Mouse (Mus musculus) heart, embryonic 15.5 days (tissue): Measurements from ENCODE around the gene Guca1b. TPM values are rescaled to one million over a fixed set of nuclear protein-coding genes. Genes with fewer than 3 reads are reported as not detected.
"Not testable (repeated sequence)": the region's sequence is repeated elsewhere in the genome, so short reads cannot be mapped to it uniquely, and the experiment has no call there.

Experiments
- ATAC-seq: fragments of 200-750 bp; cut with Nextera tagmentation; replicated peaks from 2 replicates; pipeline ENCODE4 v1.8.0; 2017; ENCODE audit warnings: low read depth, moderate TSS enrichment; ENCODE audit not compliant: insufficient number of reproducible peaks, insufficient read depth, low FRiP score
- H3K27ac ChIP-seq: fragments of 300-500 bp; sonication (generic); 2 replicates; pipeline ENCODE4 v1.5.1; 2015; ENCODE audit warnings: mild to moderate bottlenecking, inconsistent platforms
- H3K27me3 ChIP-seq: fragments of 300-500 bp; sonication (generic); 2 replicates; pipeline ENCODE4 v1.6.1; 2015; ENCODE audit warnings: inconsistent platforms
- H3K36me3 ChIP-seq: fragments of 300-500 bp; sonication (generic); 2 replicates; pipeline ENCODE4 v1.6.1; 2015; ENCODE audit warnings: mild to moderate bottlenecking, inconsistent platforms
- H3K4me1 ChIP-seq: fragments of 300-500 bp; sonication (generic); replicated peaks from 2 replicates; pipeline ENCODE4 v1.6.1; 2015; ENCODE audit warnings: inconsistent platforms
- H3K4me2 ChIP-seq: fragments of 300-500 bp; sonication (generic); 2 replicates; pipeline ENCODE4 v1.6.1; 2015; ENCODE audit warnings: inconsistent platforms, mild to moderate bottlenecking, moderate library complexity
- H3K4me3 ChIP-seq: fragments of 300-500 bp; sonication (generic); 2 replicates; pipeline ENCODE4 v1.5.1; 2015; ENCODE audit warnings: mild to moderate bottlenecking, inconsistent platforms
- H3K9ac ChIP-seq: fragments of 300-500 bp; sonication (generic); 2 replicates; pipeline ENCODE4 v1.6.1; 2015; ENCODE audit warnings: mild to moderate bottlenecking, inconsistent platforms
- H3K9me3 ChIP-seq: fragments of 300-500 bp; sonication (generic); replicated peaks from 2 replicates; pipeline ENCODE4 v1.6.1; 2016; ENCODE audit warnings: inconsistent platforms
- WGBS: fragments of 180-500 bp; shearing (Covaris S2); methylation state at CpG from one replicate; pipeline ENCODE4 v1.1.7; 2015; ENCODE audit warnings: mixed read lengths; 5-methylcytosine and 5-hydroxymethylcytosine counted together
- polyA plus RNA-seq: library from polyadenylated mRNA; unstranded; fragments of >200 nt; fragmentation: Nextera tagmentation; extraction: Ambion mirVana; gene quantifications from 2 replicates; pipeline ENCODE4 v1.2.1, GENCODE M21; 2015

The Guca1b gene
- polyA plus RNA-seq, 1 experiment from 2014 or later: 1.2 TPM

GRCm38 (mm10) chr17:47409897-47410861 is 25.0 kb downstream of the Guca1b start:
- not testable (repeated sequence) for H3K9ac ChIP-seq, H3K4me1 ChIP-seq, H3K27ac ChIP-seq, ATAC-seq, H3K36me3 ChIP-seq, H3K9me3 ChIP-seq
- peak overlapping the region; percentile 70 for H3K4me2 ChIP-seq
- peaks cover 69% of the 10 kb centered on the region for H3K27me3 ChIP-seq
- peak overlapping the region; percentile 42 for H3K4me3 ChIP-seq
- 3% methylated on average over 74 of the region's 74 CpGs for WGBS

- H3K4me2 ChIP-seq: no peak overlapping the region
- H3K36me3 ChIP-seq: no peaks in the 10 kb centered on the region
- H3K27me3 ChIP-seq: no peaks in the 10 kb centered on the region
- H3K4me1 ChIP-seq: peaks cover 4% of the 10 kb centered on the region; the same call in 1 of the 2 replicates
- H3K9me3 ChIP-seq: no peaks in the 10 kb centered on the region
- WGBS: 76% methylated on average over 2 of the region's 2 CpGs
- no peak for ATAC-seq
- no peak overlapping the region for H3K4me3 ChIP-seq
- H3K9ac ChIP-seq: no peak overlapping the region
- no peak overlapping the region for H3K27ac ChIP-seq
These were observed 35.0 kb downstream of the Guca1b start for GRCm38 (mm10) chr17:47420195-47420594.

GRCm38 (mm10) chr17:47421566-47421965 is 36.4 kb downstream of the Guca1b start:
- H3K27me3 ChIP-seq: no peaks in the 10 kb centered on the region
- H3K27ac ChIP-seq: no peak overlapping the region
- H3K9me3 ChIP-seq: no peaks in the 10 kb centered on the region
- no peak for ATAC-seq
- H3K4me2 ChIP-seq: no peak overlapping the region
- no peak overlapping the region for H3K9ac ChIP-seq
- no peaks in the 10 kb centered on the region for H3K36me3 ChIP-seq
- H3K4me1 ChIP-seq: peaks cover 4% of the 10 kb centered on the region; the same call in 1 of the 2 replicates
- WGBS: 68% methylated on average over 3 of the region's 3 CpGs
- no peak overlapping the region for H3K4me3 ChIP-seq

- not testable (repeated sequence) for H3K27ac ChIP-seq, H3K9ac ChIP-seq, H3K36me3 ChIP-seq, H3K4me1 ChIP-seq, H3K4me3 ChIP-seq, H3K27me3 ChIP-seq, H3K9me3 ChIP-seq, H3K4me2 ChIP-seq, ATAC-seq
- 92% methylated on average over 1 of the region's 1 CpGs for WGBS
These were observed 37.4 kb downstream of the Guca1b start for GRCm38 (mm10) chr17:47422616-47423015.

- ATAC-seq: no peak
- no peak overlapping the region for H3K27ac ChIP-seq
- no peaks in the 10 kb centered on the region for H3K9me3 ChIP-seq
- H3K4me3 ChIP-seq: no peak overlapping the region
- no peak overlapping the region for H3K9ac ChIP-seq
- no peak overlapping the region for H3K4me2 ChIP-seq
- H3K27me3 ChIP-seq: no peaks in the 10 kb centered on the region
- H3K4me1 ChIP-seq: peaks cover 10% of the 10 kb centered on the region
- 59% methylated on average over 6 of the region's 6 CpGs for WGBS
- no peaks in the 10 kb centered on the region for H3K36me3 ChIP-seq
These were observed 39.0 kb downstream of the Guca1b start for GRCm38 (mm10) chr17:47424186-47424585.

- Histone ChIP-seq H3K9ac (no peak overlapping the region), H3K36me3 (no peaks in the 10 kb centered on the region), H3K4me1 (peaks cover 11% of the 10 kb centered on the region), H3K9me3 (no peaks in the 10 kb centered on the region), H3K4me3 (no peak overlapping the region), H3K27ac (no peak overlapping the region), H3K27me3 (no peaks in the 10 kb centered on the region), H3K4me2 (no peak overlapping the region)
- 60% methylated on average over 6 of the region's 6 CpGs for WGBS
- ATAC-seq: no peak
These were observed 42.1 kb downstream of the Guca1b start for GRCm38 (mm10) chr17:47427316-47427715.

- peak overlapping the region; percentile 48 for H3K4me2 ChIP-seq
- no peak overlapping the region for H3K27ac ChIP-seq
- 10% methylated on average over 8 of the region's 8 CpGs for WGBS
- peaks cover 11% of the 10 kb centered on the region for H3K4me1 ChIP-seq
- peak; percentile 68 for ATAC-seq
- H3K36me3 ChIP-seq: no peaks in the 10 kb centered on the region
- H3K9ac ChIP-seq: no peak overlapping the region
- H3K4me3 ChIP-seq: 0 out of 2 replicates have a peak overlapping the region, but pooled peaks have one; percentile 13
- no peaks in the 10 kb centered on the region for H3K27me3 ChIP-seq
- H3K9me3 ChIP-seq: no peaks in the 10 kb centered on the region
These were observed 43.7 kb downstream of the Guca1b start for GRCm38 (mm10) chr17:47428831-47429304.

GRCm38 (mm10) chr17:47430815-47431214 is 45.6 kb downstream of the Guca1b start:
- Histone ChIP-seq H3K27me3 (no peaks in the 10 kb centered on the region), H3K4me1 (peaks cover 6% of the 10 kb centered on the region; the same call in 1 of the 2 replicates), H3K4me2 (no peak overlapping the region), H3K9me3 (no peaks in the 10 kb centered on the region), H3K9ac (no peak overlapping the region), H3K36me3 (no peaks in the 10 kb centered on the region), H3K27ac (no peak overlapping the region), H3K4me3 (no peak overlapping the region)
- 69% methylated on average over 5 of the region's 5 CpGs for WGBS
- no peak for ATAC-seq

GRCm38 (mm10) chr17:47436156-47436906 is 51.1 kb downstream of the Guca1b start, which contains the start of gene AI661453:
Gene AI661453 (plus strand): TSS chr17:47436615.
- ATAC-seq: peak; percentile 57
- H3K27ac ChIP-seq: peak within 1 kb of the TSS; percentile 34
- 1% methylated on average over 45 of the region's 45 CpGs for WGBS

GRCm38 (mm10) chr17:47436907-47437547 is 51.8 kb downstream of the Guca1b start, which contains the start of gene 1700001C19Rik:
Gene 1700001C19Rik (minus strand): TSS chr17:47437376.
- Histone ChIP-seq H3K27ac (peak within 1 kb of the TSS; percentile 34), H3K4me3 (peak within 1 kb of the TSS; percentile 64), H3K4me2 (peak within 1 kb of the TSS; percentile 97), H3K9me3 (no peaks in the 10 kb centered on the region), H3K27me3 (no peaks in the 10 kb centered on the region; the same call in 1 of the 2 replicates), H3K9ac (peak within 1 kb of the TSS; percentile 66), H3K36me3 (no peaks in the 10 kb centered on the region), H3K4me1 (peaks cover 53% of the 10 kb centered on the region)
- 6% methylated on average over 25 of the region's 25 CpGs for WGBS
- ATAC-seq: no peak

More at GRCm38 (mm10) chr17:47436156-47436906, 51.1 kb downstream of the Guca1b start, which contains the start of gene AI661453:
- H3K4me2 ChIP-seq: peak within 1 kb of the TSS; percentile 97
- peak within 1 kb of the TSS; percentile 66 for H3K9ac ChIP-seq
- H3K27me3 ChIP-seq: no peaks in the 10 kb centered on the region; the same call in 1 of the 2 replicates
- peak within 1 kb of the TSS; percentile 64 for H3K4me3 ChIP-seq
- no peaks in the 10 kb centered on the region for H3K36me3 ChIP-seq
- peaks cover 47% of the 10 kb centered on the region for H3K4me1 ChIP-seq
- H3K9me3 ChIP-seq: no peaks in the 10 kb centered on the region
